In genomic region chr4:31938416-31939106, GRCm38 (mm10) we compare ENCODE assay signal across 8 mouse cellular contexts. TPM values are rescaled to one million over a fixed set of nuclear protein-coding genes. Genes with fewer than 3 reads are reported as not detected.
A peak's percentile ranks its signal among the peaks of the same experiment; 100 is the strongest.
DNase-seq lines count a peak whose midpoint lies in the region; ATAC-seq lines count a peak whose summit lies in the region.

No protein-coding gene starts in this region.

- H3K4me1 ChIP-seq in lung, embryonic 15.5 days = peaks cover 10% of the 10 kb centered on the region
- H3K4me1 ChIP-seq in embryonic facial prominence, embryonic 14.5 days (ENCODE audit: control insufficient read depth, insufficient read depth, low read length) = peaks cover 11% of the 10 kb centered on the region
- peaks cover 25% of the 10 kb centered on the region for H3K4me1 ChIP-seq in limb, embryonic 10.5 days

- DNase-seq in cerebellum, postnatal 14 days = peak; percentile 69 to 78
- DNase-seq in cerebellum, adult 11 months = no peak
- no peak for DNase-seq in lung, postnatal 25 days (ENCODE audit: low spot score)
- DNase-seq in embryonic facial prominence, embryonic 14.5 days (ENCODE audit: low spot score) = peak; percentile 88
- no peak for DNase-seq in limb, embryonic 10.5 days (ENCODE audit: low spot score)
- no peak for DNase-seq in thymus, postnatal 14 days

- no peak overlapping the region for H3K9ac ChIP-seq in lung, embryonic 15.5 days
- no peak overlapping the region for H3K9ac ChIP-seq in embryonic facial prominence, embryonic 14.5 days (ENCODE audit: low read depth, low read length)

- WGBS in lung, embryonic 15.5 days = 17% methylated on average over 9 of the region's 9 CpGs
- WGBS in embryonic facial prominence, embryonic 14.5 days = 18% methylated on average over 9 of the region's 9 CpGs
- WGBS in limb, embryonic 10.5 days = 37% methylated on average over 9 of the region's 9 CpGs

- H3K9me3 ChIP-seq in lung, embryonic 15.5 days = no peaks in the 10 kb centered on the region
- H3K9me3 ChIP-seq in embryonic facial prominence, embryonic 14.5 days (ENCODE audit: control insufficient read depth, low read length) = no peaks in the 10 kb centered on the region
- no peaks in the 10 kb centered on the region for H3K9me3 ChIP-seq in limb, embryonic 10.5 days (replicated peaks)

- ATAC-seq in lung, embryonic 15.5 days (ENCODE audit: borderline replicate concordance, extremely low read depth, low FRiP score, low TSS enrichment) = no peak
- no peak; the same call in 1 of the 2 replicates for ATAC-seq in embryonic facial prominence, embryonic 14.5 days (ENCODE audit: low read depth)
- no peak for ATAC-seq in activated CD4-positive, CD25-positive, alpha-beta regulatory T cell, adult 4 months

- no peak overlapping the region for H3K27ac ChIP-seq in lung, embryonic 15.5 days
- peak overlapping the region; percentile 61; the same call in 1 of the 2 replicates for H3K27ac ChIP-seq in embryonic facial prominence, embryonic 14.5 days (replicated peaks; ENCODE audit: low read depth, low read length)
- H3K27ac ChIP-seq in limb, embryonic 10.5 days = peak overlapping the region; percentile 97

- peak overlapping the region; percentile 10; the same call in 1 of the 2 replicates for H3K4me3 ChIP-seq in lung, embryonic 15.5 days
- peak overlapping the region; percentile 3; the same call in 1 of the 2 replicates for H3K4me3 ChIP-seq in embryonic facial prominence, embryonic 14.5 days (ENCODE audit: low read depth, low read length)
- H3K4me3 ChIP-seq in limb, embryonic 10.5 days = no peak overlapping the region

- H3K4me2 ChIP-seq in lung, embryonic 15.5 days = peak overlapping the region; percentile 96
- H3K4me2 ChIP-seq in embryonic facial prominence, embryonic 14.5 days (ENCODE audit: low read depth, low read length) = peak overlapping the region; percentile 34

- no peaks in the 10 kb centered on the region for H3K36me3 ChIP-seq in lung, embryonic 15.5 days
- no peaks in the 10 kb centered on the region for H3K36me3 ChIP-seq in embryonic facial prominence, embryonic 14.5 days (ENCODE audit: control insufficient read depth, insufficient read depth, low read length)
- H3K36me3 ChIP-seq in limb, embryonic 10.5 days = no peaks in the 10 kb centered on the region

- no peaks in the 10 kb centered on the region; the same call in 1 of the 2 replicates for H3K27me3 ChIP-seq in lung, embryonic 15.5 days
- no peaks in the 10 kb centered on the region for H3K27me3 ChIP-seq in embryonic facial prominence, embryonic 14.5 days (replicated peaks; ENCODE audit: control insufficient read depth, insufficient read depth, low read length)
- no peaks in the 10 kb centered on the region for H3K27me3 ChIP-seq in limb, embryonic 10.5 days (ENCODE audit: low read depth, poor library complexity, severe bottlenecking)

RNA-seq across cellular contexts. Expression of gene Map3k7, which starts 25.3 kb away (rescaled TPM):
- 33.1 and 34.6 TPM in 2 replicates for polyA plus RNA-seq in lung, embryonic 15.5 days (2015; fragmentation: Nextera tagmentation; extraction: Ambion mirVana)
- 42.6 and 43.8 TPM in 2 replicates for polyA plus RNA-seq in embryonic facial prominence, embryonic 14.5 days (2014; fragmentation: Nextera tagmentation; extraction: Ambion mirVana)
- 46.6 and 54.1 TPM in 2 replicates for polyA plus RNA-seq in limb, embryonic 10.5 days (2016; fragmentation: Nextera tagmentation; extraction: Ambion mirVana)
- polyA plus RNA-seq in activated CD4-positive, CD25-positive, alpha-beta regulatory T cell, adult 4 months (2017; shearing (Covaris generic)) = 1 to 10 TPM; 5.8 to 9.5 TPM

Comparison
In these comparisons a context has a peak if more than half of its experiments do, and no peak if none do; other contexts are left out.
1. DNase-seq: peak in cerebellum, postnatal 14 days (2 of 2) and embryonic facial prominence, embryonic 14.5 days (single experiment); none in cerebellum, adult 11 months (single experiment), lung, postnatal 25 days (single experiment), limb, embryonic 10.5 days (single experiment) and thymus, postnatal 14 days (single experiment).